Mouse (Mus musculus) kidney, postnatal 0 days (tissue): ENCODE measurements around the gene Adgrl4. TPM values are rescaled to one million over a fixed set of nuclear protein-coding genes. Genes with fewer than 3 reads are reported as not detected.

Experiments
- ATAC-seq: fragments of 200-750 bp; cut with Nextera tagmentation; replicated peaks from 2 replicates; pipeline ENCODE4 v1.8.0; 2017; ENCODE audit warnings: low read depth, moderate number of reproducible peaks, moderate TSS enrichment, moderate library complexity; ENCODE audit not compliant: low FRiP score
- DNase-seq: peaks from one replicate; pipeline ENCODE4 v3.0.0-alpha.2; 2016; ENCODE audit warnings: low spot score
- H3K27ac ChIP-seq: fragments of 300-500 bp; sonication (generic); 2 replicates; pipeline ENCODE4 v1.5.1; 2014; ENCODE audit warnings: mild to moderate bottlenecking
- H3K27me3 ChIP-seq: fragments of 300-500 bp; sonication (generic); 2 replicates; pipeline ENCODE4 v1.6.1; 2014; ENCODE audit warnings: low read length, mixed read lengths; ENCODE audit not compliant: insufficient read depth
- H3K36me3 ChIP-seq: fragments of 300-500 bp; sonication (generic); 2 replicates; pipeline ENCODE4 v1.6.1; 2014; ENCODE audit warnings: low read length, mixed read lengths; ENCODE audit not compliant: insufficient read depth
- H3K4me1 ChIP-seq: fragments of 300-500 bp; sonication (generic); replicated peaks from 2 replicates; pipeline ENCODE4 v1.6.1; 2014; ENCODE audit warnings: antibody characterized with exemption, low read length, mixed read lengths; ENCODE audit not compliant: insufficient read depth
- H3K4me2 ChIP-seq: fragments of 300-500 bp; sonication (generic); 2 replicates; pipeline ENCODE4 v1.6.1; 2014; ENCODE audit warnings: mild to moderate bottlenecking, low read length, moderate library complexity, mixed read lengths
- H3K4me3 ChIP-seq: fragments of 300-500 bp; sonication (generic); replicated peaks from 2 replicates; pipeline ENCODE4 v1.5.1; 2014; ENCODE audit warnings: low read depth, low read length
- H3K9ac ChIP-seq: fragments of 300-500 bp; sonication (generic); 2 replicates; pipeline ENCODE4 v1.6.1; 2014; ENCODE audit warnings: low read depth, low read length
- H3K9me3 ChIP-seq: fragments of 300-500 bp; sonication (generic); replicated peaks from 2 replicates; pipeline ENCODE4 v1.6.1; 2016; ENCODE audit warnings: low read length, inconsistent platforms, mixed read lengths
- CTCF ChIP-seq: IDR thresholded peaks from 2 replicates; pipeline ENCODE4 v1.5.1; 2016; ENCODE audit warnings: antibody characterized with exemption, low read depth, mild to moderate bottlenecking, moderate library complexity
- WGBS: fragments of 180-500 bp; shearing (Covaris S2); extraction: QIAGEN DNeasy Blood & Tissue Kit; methylation state at CpG from one replicate; pipeline ENCODE4 v1.1.7; 2014; 5-methylcytosine and 5-hydroxymethylcytosine counted together
- polyA plus RNA-seq: library from polyadenylated mRNA; unstranded; fragments of >200 nt; fragmentation: Nextera tagmentation; extraction: Ambion mirVana; gene quantifications from 2 replicates; pipeline ENCODE4 v1.2.1, GENCODE M21; 2015

Gene Adgrl4
- polyA plus RNA-seq, 1 experiment from 2014 or later = 35.4 TPM

GRCm38 (mm10) chr3:151556635-151557034 lies 118.9 kb downstream of the Adgrl4 start:
- H3K36me3 ChIP-seq = no peaks in the 10 kb centered on the region

GRCm38 (mm10) chr3:151557125-151557524 lies 119.4 kb downstream of the Adgrl4 start:
- no peak overlapping the region for H3K9ac ChIP-seq
- no peak for DNase-seq
- H3K4me1 ChIP-seq = 0 out of 2 replicates have a peak, but pooled peaks cover 5% of the 10 kb centered on the region
- no peak overlapping the region for H3K4me3 ChIP-seq
- H3K4me2 ChIP-seq = no peak overlapping the region
- TF ChIP-seq CTCF = no peak
- ATAC-seq = no peak
- H3K9me3 ChIP-seq = no peaks in the 10 kb centered on the region
- 36% methylated on average over 2 of the region's 2 CpGs for WGBS
- no peak overlapping the region for H3K27ac ChIP-seq
- no peaks in the 10 kb centered on the region for H3K36me3 ChIP-seq
- H3K27me3 ChIP-seq = no peaks in the 10 kb centered on the region

More at GRCm38 (mm10) chr3:151556635-151557034, 118.9 kb downstream of the Adgrl4 start:
- Histone ChIP-seq H3K27ac (no peak overlapping the region), H3K27me3 (no peaks in the 10 kb centered on the region), H3K4me3 (no peak overlapping the region), H3K9ac (no peak overlapping the region), H3K4me1 (0 out of 2 replicates have a peak, but pooled peaks cover 5% of the 10 kb centered on the region), H3K4me2 (no peak overlapping the region), H3K9me3 (no peaks in the 10 kb centered on the region)
- no peak for ATAC-seq
- 79% methylated on average over 2 of the region's 2 CpGs for WGBS
- no peak for TF ChIP-seq CTCF
- no peak for DNase-seq

GRCm38 (mm10) chr3:151557607-151558006 lies 119.9 kb downstream of the Adgrl4 start:
- Histone ChIP-seq H3K9me3 (no peaks in the 10 kb centered on the region), H3K4me3 (no peak overlapping the region), H3K4me2 (no peak overlapping the region), H3K27ac (no peak overlapping the region), H3K27me3 (no peaks in the 10 kb centered on the region), H3K4me1 (0 out of 2 replicates have a peak, but pooled peaks cover 5% of the 10 kb centered on the region), H3K36me3 (no peaks in the 10 kb centered on the region), H3K9ac (no peak overlapping the region)
- DNase-seq (peak; percentile 73), ATAC-seq (no peak)
- WGBS = 20% methylated on average over 5 of the region's 5 CpGs
- no peak for TF ChIP-seq CTCF

GRCm38 (mm10) chr3:151558374-151558773 lies 120.7 kb downstream of the Adgrl4 start:
- Histone ChIP-seq H3K4me3 (no peak overlapping the region), H3K27ac (no peak overlapping the region), H3K4me1 (0 out of 2 replicates have a peak, but pooled peaks cover 5% of the 10 kb centered on the region), H3K4me2 (no peak overlapping the region), H3K27me3 (no peaks in the 10 kb centered on the region), H3K9ac (no peak overlapping the region), H3K9me3 (no peaks in the 10 kb centered on the region), H3K36me3 (no peaks in the 10 kb centered on the region)
- 66% methylated on average over 4 of the region's 4 CpGs for WGBS
- TF ChIP-seq CTCF = no peak
- DNase-seq (no peak), ATAC-seq (no peak)

- Histone ChIP-seq H3K4me3 (no peak overlapping the region), H3K4me2 (no peak overlapping the region), H3K9me3 (no peaks in the 10 kb centered on the region), H3K27me3 (no peaks in the 10 kb centered on the region), H3K4me1 (no peaks in the 10 kb centered on the region), H3K27ac (no peak overlapping the region), H3K36me3 (no peaks in the 10 kb centered on the region), H3K9ac (no peak overlapping the region)
- ATAC-seq (no peak), DNase-seq (no peak)
- TF ChIP-seq CTCF = no peak
- WGBS = 47% methylated on average over 16 of the region's 16 CpGs
These were observed 128.3 kb downstream of the Adgrl4 start for GRCm38 (mm10) chr3:151565664-151566621.

GRCm38 (mm10) chr3:151566629-151567028 lies 128.9 kb downstream of the Adgrl4 start:
- no peak overlapping the region for H3K4me3 ChIP-seq
- DNase-seq (peak; percentile 46), ATAC-seq (no peak)
- no peaks in the 10 kb centered on the region for H3K27me3 ChIP-seq
- no peaks in the 10 kb centered on the region for H3K9me3 ChIP-seq
- peak; percentile 74 for TF ChIP-seq CTCF
- no peak overlapping the region for H3K9ac ChIP-seq
- no peak overlapping the region for H3K4me2 ChIP-seq
- H3K27ac ChIP-seq = no peak overlapping the region
- H3K36me3 ChIP-seq = no peaks in the 10 kb centered on the region
- 57% methylated on average over 5 of the region's 5 CpGs for WGBS
- no peaks in the 10 kb centered on the region for H3K4me1 ChIP-seq
